Mouse (Mus musculus): ENCODE results near the gene Tceal7.

DNA sequence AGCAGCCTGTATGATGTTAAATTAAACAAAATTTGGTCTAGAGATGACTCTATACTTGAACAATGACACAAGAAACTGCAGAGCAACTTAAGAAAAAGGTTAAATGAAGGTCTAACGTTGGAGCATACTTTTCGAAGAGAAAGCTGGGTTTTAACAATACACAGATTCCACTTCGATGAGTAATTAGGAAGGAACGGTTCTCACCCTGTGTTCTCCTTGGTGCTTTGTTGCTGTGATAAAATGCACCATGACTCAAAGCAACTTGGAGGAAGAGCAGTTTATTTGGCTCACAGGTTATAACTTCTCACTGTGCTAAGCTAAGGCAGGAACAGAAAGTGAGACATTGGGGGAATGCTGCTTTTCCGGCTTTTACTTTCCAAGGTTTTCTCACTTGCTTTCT lies 53.1 kb downstream of the Tceal7 start:
- TF ChIP-seq POLR2A (IDR thresholded peaks at IDR 0.05; ENCODE audit: control insufficient read depth, extremely low read depth, insufficient read depth, low read length, poor library complexity) (no peak), CTCF (IDR thresholded peaks at IDR 0.05; ENCODE audit: borderline replicate concordance, control insufficient read depth, extremely low read depth, insufficient read depth, low read length, poor library complexity) (no peak)

All from thymus, adult 2 months (tissue).